Mouse (Mus musculus): ENCODE data around the gene Ephb1.

DNA sequence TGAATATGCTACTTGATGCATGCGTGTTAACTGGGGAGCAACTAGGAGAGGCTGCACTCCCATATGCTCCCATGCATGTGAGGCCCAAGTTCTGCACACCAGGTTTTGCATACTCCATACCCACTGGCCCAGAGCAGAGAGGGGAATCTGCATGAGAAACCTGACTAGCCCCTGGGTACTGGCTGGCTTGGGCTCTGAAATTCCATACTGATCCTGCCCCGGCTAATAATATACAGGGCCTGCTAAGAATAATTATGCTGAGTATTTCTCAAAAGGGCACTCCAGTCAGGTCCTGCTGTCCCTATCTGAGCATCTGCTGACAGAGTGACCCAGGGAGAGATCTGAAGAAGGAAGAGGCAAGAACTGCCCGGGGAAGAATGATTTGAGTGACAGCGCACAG lies 400.0 kb downstream of the Ephb1 start:
- no peak for TF ChIP-seq CTCF (conservative IDR thresholded peaks at IDR 0.05; ENCODE audit: insufficient read depth, insufficient read length, low read depth, low read length)
- no peak for TF ChIP-seq POLR2A (IDR thresholded peaks at IDR 0.05; ENCODE audit: low read depth, low read length)
